Mouse (Mus musculus): Measurements from ENCODE around the gene Kcnt2.

Kcnt2 gene

GRCm38 (mm10) chr1:140531285-140531908 is 285.4 kb downstream of the Kcnt2 start:
- DNase-seq, result peak in 1 of 2 experiments; percentile 1

GRCm38 (mm10) chr1:140534849-140535248 is 288.9 kb downstream of the Kcnt2 start:
- DNase-seq, result no peak

DNA sequence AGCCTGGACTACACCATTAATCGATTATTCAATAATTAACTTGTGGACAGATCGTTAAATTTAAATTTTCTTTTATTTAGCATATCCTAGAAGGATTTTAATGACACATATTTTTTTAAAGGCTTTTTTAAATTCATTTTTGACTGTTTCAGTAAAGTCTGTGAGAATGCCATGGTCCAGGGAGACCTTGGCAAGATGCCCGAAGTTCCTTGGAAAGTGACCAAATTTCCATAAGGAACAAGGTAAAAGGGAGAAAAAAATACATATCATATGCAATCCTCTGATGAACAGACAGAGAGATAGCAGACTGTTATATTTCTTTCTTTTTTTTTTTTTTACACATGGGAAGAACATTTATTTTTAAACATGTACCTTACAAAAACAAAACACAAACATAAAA is 296.1 kb downstream of the Kcnt2 start:
- DNase-seq, result no peak

DNA sequence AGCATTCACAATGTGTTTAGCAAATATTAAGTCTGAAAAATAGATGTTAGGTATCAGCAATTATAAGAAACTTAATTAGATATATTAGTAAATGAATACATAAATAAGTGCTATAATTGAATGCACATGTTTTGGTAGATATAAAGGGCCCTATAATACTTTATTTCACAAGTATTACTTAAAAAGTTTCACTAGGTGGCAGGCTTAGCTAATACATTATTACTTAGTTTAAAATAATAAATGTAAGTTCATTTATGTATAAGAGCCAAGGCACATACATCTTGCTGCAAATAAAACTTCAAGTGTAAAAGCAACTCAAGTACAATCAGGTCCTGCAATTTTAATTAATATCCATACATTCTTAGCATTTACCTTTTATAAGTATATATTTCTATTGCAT is 302.8 kb downstream of the Kcnt2 start:
- DNase-seq, result no peak

GRCm38 (mm10) chr1:140560801-140561200 is 314.8 kb downstream of the Kcnt2 start:
- DNase-seq, result no peak

GRCm38 (mm10) chr1:140572141-140572540 is 326.2 kb downstream of the Kcnt2 start:
- DNase-seq, result no peak

DNA sequence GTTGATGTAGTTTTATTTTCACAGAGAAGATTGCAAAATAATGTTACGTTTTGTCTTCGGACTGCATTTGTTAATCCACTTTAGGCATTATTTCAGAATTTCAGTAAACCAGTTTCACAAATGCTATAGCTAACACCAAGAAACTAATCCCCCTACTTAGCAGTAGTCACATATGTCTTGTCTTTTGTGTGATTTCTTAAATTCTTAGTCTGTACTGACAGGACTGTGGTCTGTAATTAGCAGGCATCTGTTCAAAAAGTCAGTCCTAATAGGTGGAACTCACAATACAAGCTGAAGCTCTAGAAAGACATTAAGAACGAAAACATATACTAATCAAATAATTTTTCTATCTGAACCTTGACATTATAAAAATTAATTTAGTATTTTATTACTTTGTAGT is 332.6 kb downstream of the Kcnt2 start:
- no peak for DNase-seq

DNA sequence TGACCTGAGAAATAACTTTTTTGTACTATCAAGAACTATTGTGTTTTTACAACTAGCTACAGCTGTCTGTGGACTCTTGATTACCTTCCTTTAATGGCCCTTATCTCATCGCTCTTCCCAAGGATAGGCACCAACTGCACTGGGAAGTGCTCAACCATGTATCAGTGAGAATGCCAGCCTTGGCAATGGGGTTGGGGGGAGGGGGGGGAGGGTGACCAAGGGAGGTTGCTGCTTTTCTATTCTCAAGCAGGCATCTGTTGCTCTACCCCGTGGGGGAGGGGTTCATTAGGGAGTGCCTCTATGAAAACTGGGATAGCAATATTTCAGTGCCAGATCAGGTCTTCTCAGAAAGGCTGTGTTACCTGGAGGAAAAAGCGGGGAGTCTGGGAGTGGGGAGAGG is 342.3 kb downstream of the Kcnt2 start:
- no peak for DNase-seq

GRCm38 (mm10) chr1:140608765-140609297 is 362.9 kb downstream of the Kcnt2 start:
- no peak for DNase-seq

DNA sequence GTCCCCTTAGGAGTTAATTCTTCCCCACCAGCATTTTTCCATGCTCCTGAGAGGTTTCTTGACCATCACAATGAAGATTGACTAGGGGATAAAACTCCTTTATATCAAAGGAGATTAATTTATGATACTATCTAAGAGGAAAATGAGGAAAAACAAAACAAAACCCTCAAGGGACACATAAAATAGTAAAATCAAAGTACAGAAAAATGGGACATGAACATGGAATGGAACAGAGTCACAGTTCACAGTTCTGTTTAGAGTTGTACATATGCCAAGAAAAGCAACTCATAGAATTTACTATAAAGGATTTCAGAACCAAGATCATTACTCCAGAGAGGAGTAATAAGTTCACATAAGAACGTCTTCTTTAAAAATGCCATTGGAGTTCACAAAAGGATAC is 367.1 kb downstream of the Kcnt2 start:
- DNase-seq, result no peak

GRCm38 (mm10) chr1:140614840-140615239 is 368.9 kb downstream of the Kcnt2 start:
- no peak for DNase-seq

DNA sequence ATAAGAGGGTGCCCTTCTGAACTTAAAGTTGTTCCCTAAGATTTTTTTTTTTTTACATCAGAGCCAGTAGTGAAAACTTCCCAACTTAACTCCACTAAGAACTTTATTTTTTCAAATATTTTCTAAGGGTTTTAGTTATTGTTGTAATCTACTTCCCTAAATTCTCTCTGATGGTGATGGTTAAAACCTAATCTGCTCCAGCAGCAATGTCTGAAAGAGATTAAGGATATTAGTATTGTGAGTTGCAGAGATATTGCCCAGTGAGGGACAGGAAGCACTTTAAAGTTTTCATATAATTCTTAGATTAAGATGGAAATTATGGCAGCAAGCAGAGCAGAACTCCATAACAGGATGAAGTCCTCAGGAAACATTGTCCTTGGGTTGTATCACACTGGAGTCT is 372.2 kb downstream of the Kcnt2 start:
- no peak for DNase-seq

DNA sequence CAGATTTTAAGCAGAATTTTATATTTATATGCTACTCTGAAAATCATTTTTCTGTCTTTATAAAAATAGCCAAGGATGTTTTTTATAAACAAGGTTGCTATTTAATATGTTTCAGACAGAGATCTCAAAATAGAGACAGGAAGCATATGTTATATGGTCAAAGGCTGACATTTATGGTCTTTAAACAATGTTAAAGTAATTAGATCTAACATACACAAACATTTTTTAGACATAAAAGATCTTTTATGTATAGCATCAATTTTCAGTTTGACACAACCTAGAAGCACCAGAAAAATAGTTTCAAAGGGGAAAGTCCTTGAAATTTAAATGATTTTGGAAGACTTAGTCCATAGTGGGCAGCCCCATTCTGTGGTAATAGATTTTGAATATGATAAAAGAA is 379.0 kb downstream of the Kcnt2 start:
- no peak for DNase-seq

DNA sequence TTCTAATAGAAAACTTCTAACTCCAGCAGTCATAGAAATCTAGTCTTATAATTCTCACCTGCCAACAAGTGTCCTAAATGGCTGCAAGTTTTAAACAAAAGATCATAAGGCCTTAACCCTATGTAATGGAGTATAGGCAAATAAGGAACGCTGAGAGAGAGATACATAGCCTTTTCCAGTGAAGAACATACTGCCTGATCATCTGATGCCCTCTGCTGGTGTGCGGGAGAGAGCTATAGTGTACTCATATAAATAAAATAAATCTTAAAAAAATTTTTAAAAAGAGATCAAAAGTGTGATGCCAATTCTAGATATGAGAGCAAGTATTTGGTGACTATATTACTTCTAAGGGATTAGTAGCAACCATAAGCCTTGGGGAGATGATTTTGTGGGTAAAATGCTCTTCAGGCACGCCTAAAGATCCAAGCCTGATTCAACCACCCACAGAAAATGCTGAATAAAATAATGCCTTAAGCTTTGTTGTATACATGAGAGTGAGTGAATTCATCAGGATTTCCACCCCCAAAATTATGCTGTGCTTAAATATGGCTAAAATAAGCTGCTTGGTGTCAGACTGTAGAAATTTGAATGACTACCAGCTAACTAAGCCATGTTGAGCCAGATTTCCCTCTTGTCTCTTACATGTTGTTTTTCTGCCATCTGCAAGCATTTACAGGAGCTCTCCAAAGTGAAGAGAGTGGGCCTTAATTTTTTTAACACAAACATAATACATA is 413.8 kb downstream of the Kcnt2 start:
- no peak for DNase-seq

DNA sequence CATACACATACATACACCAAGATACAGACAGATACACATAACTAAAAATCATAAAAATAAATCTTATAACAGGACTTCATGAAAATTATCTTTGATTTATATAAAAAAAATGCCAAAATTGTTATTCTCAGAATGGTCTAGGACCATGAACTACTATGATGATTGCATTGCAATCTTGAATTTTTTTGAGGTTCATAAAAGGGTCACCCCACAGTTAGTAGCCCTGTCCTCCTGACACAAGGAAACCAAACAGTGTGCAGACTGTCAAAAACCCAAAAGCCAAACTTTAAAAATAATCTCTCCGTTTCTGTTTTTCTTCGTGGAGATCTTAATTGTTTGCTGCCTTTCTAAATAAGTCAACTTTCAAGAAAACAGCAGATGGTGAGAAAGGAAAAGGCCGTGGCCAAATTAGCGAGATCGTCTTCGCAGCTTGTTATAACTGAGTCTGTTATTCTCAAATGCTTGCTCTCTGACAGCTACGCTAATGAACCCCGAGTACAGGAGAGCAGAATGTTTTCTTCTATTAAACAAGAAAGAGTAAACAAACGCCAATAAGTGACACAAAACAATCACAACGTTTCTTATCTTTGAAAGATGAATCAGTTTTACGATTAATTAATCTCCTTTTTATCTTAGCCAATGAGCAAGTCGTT is 414.9 kb downstream of the Kcnt2 start:
- no peak for DNase-seq

DNA sequence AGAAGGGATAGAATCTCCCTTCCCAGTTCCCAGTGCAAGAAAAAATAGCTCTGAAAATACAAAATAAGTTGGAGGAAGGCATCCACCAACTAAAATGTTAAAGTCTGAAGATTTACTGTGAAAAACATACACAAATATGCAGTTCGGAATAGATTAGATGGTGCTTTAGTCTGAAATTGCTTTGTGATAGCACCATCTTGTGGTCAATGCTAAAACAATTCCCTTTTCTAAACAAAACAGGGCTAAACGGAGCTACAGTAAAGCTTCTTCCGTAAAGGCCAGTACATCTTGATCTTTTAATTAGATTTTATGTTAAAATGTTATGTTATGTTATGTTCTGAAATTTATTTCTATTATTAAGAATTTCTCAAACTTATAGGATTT is 415.4 kb downstream of the Kcnt2 start:
- DNase-seq, result no peak
